Mouse (Mus musculus): ENCODE data around the gene Anxa3.

DNA sequence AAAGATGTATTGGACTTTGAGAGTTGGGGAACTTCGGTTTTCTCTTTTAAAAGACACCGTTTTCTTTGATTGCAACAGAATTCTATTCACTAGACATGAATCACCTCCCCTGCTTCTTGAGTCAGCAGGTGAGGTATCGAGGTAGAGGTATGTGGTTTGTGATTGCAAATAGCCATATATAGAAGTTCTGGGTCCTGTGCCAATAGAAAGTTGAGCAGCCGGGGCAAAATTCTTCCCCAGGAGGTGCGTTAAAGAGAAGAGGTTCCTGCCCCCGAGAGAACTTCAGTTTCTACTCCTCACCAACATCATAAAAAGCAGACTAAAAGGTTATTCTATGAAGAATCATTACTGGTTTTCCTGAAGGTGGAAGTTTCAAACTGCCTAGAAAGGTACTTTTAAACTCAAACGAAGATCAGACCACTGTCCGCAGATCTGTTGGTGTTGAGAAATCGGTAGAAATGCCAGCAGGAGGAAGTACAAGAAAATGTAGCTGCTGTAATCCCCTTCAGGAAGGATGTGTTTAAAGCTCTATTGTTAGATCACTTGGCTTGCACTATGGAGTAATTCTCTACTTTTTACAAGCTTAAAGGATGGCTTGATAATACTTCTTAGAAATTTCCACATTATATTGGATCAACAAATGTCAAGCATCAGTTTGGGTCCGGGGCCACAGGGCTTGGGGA is 955 bp downstream of the Anxa3 start:
- TF ChIP-seq POLR2A (IDR thresholded peaks at IDR 0.05; ENCODE audit: low read depth, low read length): no peak
- TF ChIP-seq CTCF (IDR thresholded peaks at IDR 0.05; ENCODE audit: extremely low read depth, insufficient read depth, insufficient read length, insufficient replicate concordance): no peak
